Mouse (Mus musculus) midbrain, embryonic 13.5 days (tissue): ENCODE results near the gene Syngr3. TPM values are rescaled to one million over a fixed set of nuclear protein-coding genes. Genes with fewer than 3 reads are reported as not detected.
A peak's percentile ranks its signal among the peaks of the same experiment; 100 is the strongest.
"Not testable (repeated sequence)": the region's sequence is repeated elsewhere in the genome, so short reads cannot be mapped to it uniquely, and the experiment has no call there.

Source experiments
- ATAC-seq: fragments of 200-750 bp; cut with Nextera tagmentation; 2 replicates; pipeline ENCODE4 v1.8.0; 2017; ENCODE audit warnings: mild to moderate bottlenecking, moderate TSS enrichment, moderate library complexity
- H3K27ac ChIP-seq: fragments of 300-500 bp; sonication (generic); 2 replicates; pipeline ENCODE4 v1.5.1; 2015; ENCODE audit warnings: inconsistent platforms, mild to moderate bottlenecking, moderate library complexity
- H3K27me3 ChIP-seq: fragments of 300-500 bp; sonication (generic); 2 replicates; pipeline ENCODE4 v1.6.1; 2015; ENCODE audit warnings: mild to moderate bottlenecking, inconsistent platforms
- H3K36me3 ChIP-seq: fragments of 300-500 bp; sonication (generic); 2 replicates; pipeline ENCODE4 v1.6.1; 2015; ENCODE audit warnings: mild to moderate bottlenecking, inconsistent platforms
- H3K4me1 ChIP-seq: fragments of 300-500 bp; sonication (generic); replicated peaks from 2 replicates; pipeline ENCODE4 v1.6.1; 2015; ENCODE audit warnings: inconsistent platforms
- H3K4me2 ChIP-seq: fragments of 300-500 bp; sonication (generic); replicated peaks from 2 replicates; pipeline ENCODE4 v1.6.1; 2015; ENCODE audit warnings: moderate library complexity, mild to moderate bottlenecking, inconsistent platforms
- H3K4me3 ChIP-seq: fragments of 300-500 bp; sonication (generic); replicated peaks from 2 replicates; pipeline ENCODE4 v1.5.1; 2015; ENCODE audit warnings: mild to moderate bottlenecking, inconsistent platforms
- H3K9ac ChIP-seq: fragments of 300-500 bp; sonication (generic); replicated peaks from 2 replicates; pipeline ENCODE4 v1.6.1; 2015; ENCODE audit warnings: mild to moderate bottlenecking, inconsistent platforms
- H3K9me3 ChIP-seq: fragments of 300-500 bp; sonication (generic); 2 replicates; pipeline ENCODE4 v1.6.1; 2016; ENCODE audit warnings: mild to moderate bottlenecking, inconsistent platforms
- WGBS: fragments of 180-500 bp; shearing (Covaris S2); methylation state at CpG from one replicate; pipeline ENCODE4 v1.1.7; 2015; 5-methylcytosine and 5-hydroxymethylcytosine counted together
- polyA plus RNA-seq: library from polyadenylated mRNA; unstranded; fragments of >200 nt; fragmentation: Nextera tagmentation; extraction: Ambion mirVana; gene quantifications from 2 replicates; pipeline ENCODE4 v1.2.1, GENCODE M21; 2015

The Syngr3 gene
- polyA plus RNA-seq, 1 experiment from 2014 or later, result 95.0 TPM

DNA sequence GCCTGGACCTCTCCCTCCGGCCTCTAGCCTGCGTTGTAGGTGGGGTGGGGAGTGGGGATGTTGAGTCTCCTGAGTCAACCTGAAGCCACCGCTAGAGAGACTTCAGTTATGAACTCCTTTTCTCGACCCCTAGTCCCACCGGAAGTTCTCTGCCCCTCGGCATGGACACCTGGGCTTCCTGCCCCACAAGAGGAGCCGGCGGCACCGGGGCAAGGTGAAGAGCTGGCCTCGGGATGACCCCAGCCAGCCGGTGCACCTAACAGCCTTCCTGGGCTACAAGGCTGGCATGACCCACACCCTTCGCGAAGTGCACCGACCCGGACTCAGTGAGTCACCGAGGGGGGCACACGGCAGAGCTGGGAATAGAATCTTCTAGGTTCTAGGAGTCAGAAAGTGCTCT lies 38.4 kb upstream of the Syngr3 start:
- H3K4me1 ChIP-seq, result peaks cover 7% of the 10 kb centered on the region
- no peak overlapping the region for H3K4me2 ChIP-seq
- H3K9me3 ChIP-seq, result no peaks in the 10 kb centered on the region
- no peak for ATAC-seq
- 0 out of 2 replicates have a peak, but pooled peaks cover 11% of the 10 kb centered on the region for H3K27me3 ChIP-seq
- WGBS, result 72% methylated on average over 17 of the region's 17 CpGs
- no peak overlapping the region for H3K4me3 ChIP-seq
- H3K36me3 ChIP-seq, result no peaks in the 10 kb centered on the region
- H3K9ac ChIP-seq, result no peak overlapping the region
- H3K27ac ChIP-seq, result no peak overlapping the region

DNA sequence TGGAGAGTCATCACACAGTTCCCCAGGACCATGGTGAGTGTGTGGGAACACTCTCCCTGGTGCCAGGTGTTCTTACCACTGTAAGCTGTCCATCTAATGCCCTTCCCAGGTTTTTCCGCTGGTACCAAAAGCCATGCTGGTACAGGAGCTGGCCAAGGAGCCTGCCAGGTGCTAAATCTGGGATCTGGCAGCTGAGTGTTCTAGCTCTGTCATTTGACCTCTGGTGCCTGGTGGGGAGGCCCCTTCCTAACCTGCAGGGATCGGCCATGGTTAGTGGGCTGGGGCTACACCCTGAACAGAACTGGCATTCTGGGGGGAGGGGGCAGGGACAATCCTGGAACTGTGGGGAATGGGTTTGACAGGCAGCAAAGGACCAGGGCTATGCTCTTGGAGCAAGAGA lies 37.9 kb upstream of the Syngr3 start, which contains the start of gene Rpl3l:
TSS of gene Rpl3l (plus strand) at position 203 of the 400 bp plus-strand sequence.
- Histone ChIP-seq H3K27me3 (0 out of 2 replicates have a peak, but pooled peaks cover 11% of the 10 kb centered on the region), H3K4me2 (no peak within 1 kb of the TSS), H3K27ac (no peak within 1 kb of the TSS), H3K4me3 (no peak within 1 kb of the TSS), H3K4me1 (peaks cover 13% of the 10 kb centered on the region), H3K36me3 (peaks cover under 1% of the 10 kb centered on the region), H3K9ac (no peak within 1 kb of the TSS), H3K9me3 (no peaks in the 10 kb centered on the region)
- ATAC-seq, result no peak
- WGBS, result 86% methylated on average over 2 of the region's 2 CpGs

DNA sequence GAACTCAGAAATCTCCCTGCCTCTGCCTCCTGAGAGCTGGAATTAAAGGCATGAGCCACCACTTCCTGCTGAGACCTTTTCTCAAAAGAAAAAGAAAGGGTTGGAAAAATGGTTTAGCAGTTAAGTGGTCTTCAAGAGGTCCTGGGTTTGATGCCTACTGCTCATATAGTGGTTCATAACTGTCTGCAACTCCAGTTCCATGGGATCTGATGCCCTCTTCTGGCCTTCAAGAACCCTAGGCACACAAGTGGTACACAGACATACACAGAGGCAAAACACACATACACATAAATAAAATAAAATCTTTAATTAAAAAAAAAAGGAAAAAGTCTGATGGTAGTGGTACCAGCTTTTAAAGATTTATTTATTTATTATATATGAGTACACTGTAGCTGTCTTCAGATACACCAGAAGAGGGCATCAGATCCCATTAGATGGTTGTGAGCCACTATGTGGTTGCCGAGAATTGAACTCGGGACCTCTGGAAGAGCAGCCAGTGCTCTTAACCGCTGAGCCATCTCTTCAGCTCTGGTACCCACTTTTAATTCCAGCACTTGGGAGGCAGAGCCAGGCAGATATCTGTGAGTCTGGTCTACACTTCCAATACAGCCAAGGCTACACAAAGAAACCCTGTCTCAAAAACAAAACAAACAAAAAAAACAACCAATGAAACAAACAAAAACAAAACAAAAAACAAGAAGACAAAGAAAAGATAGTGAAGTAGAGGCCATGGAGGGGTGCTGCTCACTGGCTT lies 36.1 kb upstream of the Syngr3 start:
- ATAC-seq, result no peak
- peaks cover 29% of the 10 kb centered on the region for H3K4me1 ChIP-seq
- no peak overlapping the region for H3K4me2 ChIP-seq
- no peak overlapping the region for H3K4me3 ChIP-seq
- WGBS, result 81% methylated on average over 3 of the region's 3 CpGs
- H3K9me3 ChIP-seq, result no peaks in the 10 kb centered on the region
- peaks cover 16% of the 10 kb centered on the region for H3K36me3 ChIP-seq
- H3K27ac ChIP-seq, result no peak overlapping the region
- H3K27me3 ChIP-seq, result 0 out of 2 replicates have a peak, but pooled peaks cover 11% of the 10 kb centered on the region
- H3K9ac ChIP-seq, result no peak overlapping the region

DNA sequence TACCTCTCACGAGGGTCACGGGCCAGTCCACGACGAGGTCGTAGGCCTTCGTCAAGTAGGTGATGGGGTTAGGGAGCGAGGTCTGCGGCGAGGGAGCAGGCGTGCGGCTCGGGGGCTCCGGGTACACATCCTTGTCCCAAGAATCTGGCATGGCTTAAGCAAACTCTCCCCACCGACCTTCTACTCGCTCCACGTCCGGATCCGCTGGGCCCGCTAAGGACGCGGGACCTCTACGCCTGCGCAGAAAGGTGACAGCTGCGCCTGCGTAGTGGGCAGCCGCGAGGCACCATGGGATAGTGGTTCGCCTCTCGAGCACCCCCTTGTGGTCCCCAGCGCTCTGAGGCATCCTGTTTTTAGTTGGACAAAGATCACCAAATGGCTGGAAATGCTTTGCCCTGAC lies 34.4 kb upstream of the Syngr3 start, which contains the start of gene Ndufb10:
TSS of gene Ndufb10 (minus strand) at position 295 of the 400 bp plus-strand sequence.
- H3K9ac ChIP-seq, result peak within 1 kb of the TSS; percentile 94
- peak within 1 kb of the TSS; percentile 82 for H3K27ac ChIP-seq
- peaks cover 34% of the 10 kb centered on the region for H3K4me1 ChIP-seq
- peak within 1 kb of the TSS; percentile 94 for H3K4me2 ChIP-seq
- peak; percentile 79 for ATAC-seq
- H3K36me3 ChIP-seq, result peaks cover 16% of the 10 kb centered on the region
- no peaks in the 10 kb centered on the region for H3K9me3 ChIP-seq
- H3K27me3 ChIP-seq, result 0 out of 2 replicates have a peak, but pooled peaks cover 11% of the 10 kb centered on the region
- under 1% methylated on average over 30 of the region's 30 CpGs for WGBS
- peak within 1 kb of the TSS; percentile 78 for H3K4me3 ChIP-seq

DNA sequence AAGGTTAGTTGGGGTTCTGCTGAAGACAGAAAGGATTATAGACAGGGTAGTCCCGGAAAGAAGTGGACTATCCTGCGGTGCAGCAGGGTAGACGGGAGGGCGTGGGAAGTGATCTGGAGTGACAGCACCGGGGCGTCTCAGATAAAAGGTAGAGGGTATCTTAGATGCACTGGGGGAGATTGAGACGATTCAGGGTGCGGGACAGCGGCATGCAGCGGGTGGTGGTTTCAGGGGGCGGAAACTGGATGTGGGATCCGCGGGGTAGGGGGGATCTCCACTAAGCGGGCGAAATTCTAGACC lies 34.1 kb upstream of the Syngr3 start:
- H3K27ac ChIP-seq, result peak overlapping the region; percentile 82
- 0% methylated on average over 15 of the region's 15 CpGs for WGBS

DNA sequence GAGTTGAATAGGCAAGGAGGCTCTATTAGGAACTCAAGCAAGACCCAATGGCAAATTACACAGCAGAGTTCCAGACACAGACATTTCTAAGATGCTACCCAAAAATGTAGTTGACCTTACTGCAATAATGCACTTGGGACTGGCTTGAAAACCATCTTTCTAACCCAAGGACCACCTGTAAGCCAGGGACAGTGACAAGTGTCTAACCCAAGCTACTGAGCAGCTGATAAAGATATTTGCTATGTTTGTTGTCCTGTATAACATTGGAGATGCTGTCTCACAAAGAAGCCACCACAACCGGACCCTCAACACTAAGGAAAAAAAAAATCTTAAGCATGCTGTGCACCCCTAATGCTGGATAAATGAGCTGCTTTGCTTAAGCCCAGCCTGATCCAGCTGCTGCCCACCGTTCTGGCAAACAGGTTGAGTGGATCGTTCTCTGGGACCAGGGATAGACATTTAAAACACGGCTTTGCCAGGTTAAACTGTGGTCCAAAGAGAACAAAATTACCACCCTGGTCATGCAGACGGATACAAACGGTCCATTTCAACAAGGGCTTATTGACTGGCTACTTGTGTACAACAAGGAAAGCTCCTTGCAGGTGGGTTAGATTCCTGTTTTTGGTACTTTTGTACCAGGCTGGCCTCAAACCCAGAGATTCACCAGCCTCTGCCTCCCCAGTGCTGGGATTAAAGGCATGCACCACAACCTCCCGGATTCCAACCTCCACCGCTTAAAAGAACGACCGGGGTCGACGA lies 33.5 kb upstream of the Syngr3 start:
- H3K9me3 ChIP-seq, result no peaks in the 10 kb centered on the region
- peak overlapping the region; percentile 78 for H3K4me3 ChIP-seq
- peak overlapping the region; percentile 94 for H3K4me2 ChIP-seq
- H3K27ac ChIP-seq, result peak overlapping the region; percentile 82
- 0 out of 2 replicates have a peak, but pooled peaks cover 9% of the 10 kb centered on the region for H3K27me3 ChIP-seq
- H3K36me3 ChIP-seq, result peaks cover 18% of the 10 kb centered on the region
- peak overlapping the region; percentile 94 for H3K9ac ChIP-seq
- 4% methylated on average over 12 of the region's 12 CpGs for WGBS
- H3K4me1 ChIP-seq, result peaks cover 41% of the 10 kb centered on the region
- ATAC-seq, result no peak

More for the DNA sequence above, 34.1 kb upstream of the Syngr3 start:
- peaks cover 37% of the 10 kb centered on the region for H3K4me1 ChIP-seq
- no peak; the same call in 1 of the 2 replicates for ATAC-seq
- peak overlapping the region; percentile 94 for H3K4me2 ChIP-seq
- 0 out of 2 replicates have a peak, but pooled peaks cover 11% of the 10 kb centered on the region for H3K27me3 ChIP-seq
- H3K36me3 ChIP-seq, result peaks cover 16% of the 10 kb centered on the region
- peak overlapping the region; percentile 94 for H3K9ac ChIP-seq
- no peaks in the 10 kb centered on the region for H3K9me3 ChIP-seq
- H3K4me3 ChIP-seq, result peak overlapping the region; percentile 78

DNA sequence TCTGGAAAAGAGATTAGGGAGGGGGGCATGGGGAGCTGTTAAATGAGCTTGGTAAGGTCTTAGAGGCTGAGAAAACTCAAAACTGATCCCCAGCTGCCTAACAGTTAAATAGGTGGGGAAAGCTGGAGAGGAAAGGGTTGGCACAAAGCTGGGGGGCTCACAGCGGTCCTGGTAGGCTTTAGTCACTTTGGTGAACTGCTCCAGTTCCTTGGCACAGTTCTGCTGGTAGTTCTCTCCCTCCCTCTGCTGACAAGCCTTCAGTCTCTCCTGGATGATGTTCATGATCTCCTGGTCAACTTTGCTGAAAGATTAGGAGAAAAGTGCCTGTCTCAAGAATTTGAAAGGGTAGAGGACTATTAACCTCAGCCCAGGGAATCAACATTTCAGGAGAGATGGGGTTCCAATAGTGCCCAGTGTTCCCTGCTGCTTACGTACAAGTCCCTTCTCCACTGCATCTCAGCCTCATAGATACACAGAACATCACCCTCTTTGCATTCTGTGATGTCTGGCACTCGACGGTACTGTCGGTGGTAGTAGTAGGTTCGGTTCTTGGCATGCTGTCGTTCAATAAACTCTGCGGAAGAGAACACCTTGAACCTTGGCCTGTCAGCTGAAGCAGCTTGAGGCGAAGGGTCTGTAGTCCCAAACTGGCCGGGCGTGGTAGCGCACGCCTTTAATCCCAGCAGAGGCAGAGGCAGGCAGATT lies 32.6 kb upstream of the Syngr3 start:
- peak overlapping the region; percentile 94; the same call in 1 of the 2 replicates for H3K4me2 ChIP-seq
- WGBS, result 40% methylated on average over 13 of the region's 13 CpGs
- no peak overlapping the region for H3K9ac ChIP-seq
- H3K27me3 ChIP-seq, result no peaks in the 10 kb centered on the region
- H3K4me1 ChIP-seq, result peaks cover 41% of the 10 kb centered on the region
- no peak for ATAC-seq
- H3K4me3 ChIP-seq, result peak overlapping the region; percentile 11; the same call in 1 of the 2 replicates
- H3K9me3 ChIP-seq, result no peaks in the 10 kb centered on the region
- H3K27ac ChIP-seq, result no peak overlapping the region
- peaks cover 25% of the 10 kb centered on the region for H3K36me3 ChIP-seq

DNA sequence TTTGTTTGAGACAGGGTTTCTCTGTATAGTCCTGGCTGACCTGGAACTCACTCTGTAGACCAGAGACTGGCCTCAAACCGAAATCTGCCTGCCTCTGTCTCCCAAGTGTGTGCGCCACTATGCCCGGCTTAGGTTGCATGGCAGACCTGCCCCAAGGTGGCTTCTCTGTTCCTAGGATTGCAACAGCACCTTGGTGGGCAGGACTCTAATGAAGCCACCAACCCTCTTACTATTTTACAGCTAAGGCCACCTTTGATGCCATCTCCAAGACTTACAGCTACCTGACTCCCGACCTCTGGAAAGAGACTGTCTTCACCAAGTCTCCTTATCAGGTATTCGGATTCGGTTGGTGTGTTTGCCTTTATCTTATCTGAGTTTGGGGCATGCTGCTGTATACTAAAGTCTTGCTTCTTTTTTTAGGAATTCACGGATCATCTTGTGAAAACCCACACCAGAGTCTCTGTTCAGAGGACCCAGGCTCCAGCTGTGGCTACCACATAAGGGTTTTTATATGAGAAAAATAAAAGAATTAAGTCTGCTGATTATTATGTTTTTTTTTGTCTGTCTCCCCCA lies 31.7 kb upstream of the Syngr3 start:
- not testable (repeated sequence) for ATAC-seq, H3K27me3 ChIP-seq, H3K9me3 ChIP-seq, H3K27ac ChIP-seq
- peaks cover 32% of the 10 kb centered on the region for H3K36me3 ChIP-seq
- H3K9ac ChIP-seq, result peak overlapping the region; percentile 64
- WGBS, result 80% methylated on average over 7 of the region's 7 CpGs
- H3K4me1 ChIP-seq, result peaks cover 41% of the 10 kb centered on the region
- peak overlapping the region; percentile 82 for H3K4me2 ChIP-seq
- peak overlapping the region; percentile 88 for H3K4me3 ChIP-seq

DNA sequence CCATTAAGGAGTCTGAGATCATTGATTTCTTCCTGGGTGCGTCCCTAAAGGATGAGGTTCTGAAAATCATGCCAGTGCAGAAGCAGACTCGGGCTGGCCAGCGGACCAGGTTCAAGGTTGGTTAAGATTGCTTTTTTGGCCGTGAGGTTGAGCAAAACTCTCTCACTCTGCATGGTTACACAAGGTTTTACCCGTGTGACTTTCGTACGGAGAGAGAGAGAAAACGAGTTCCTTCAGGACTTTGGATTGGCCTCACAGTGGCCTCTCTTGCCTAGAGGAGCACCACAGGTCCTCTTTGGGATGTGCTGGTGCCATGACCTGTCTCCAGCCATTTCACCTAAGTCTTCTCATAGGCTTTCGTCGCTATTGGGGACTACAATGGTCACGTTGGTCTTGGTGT lies 30.9 kb upstream of the Syngr3 start:
- peaks cover 41% of the 10 kb centered on the region for H3K4me1 ChIP-seq
- H3K4me3 ChIP-seq, result peak overlapping the region; percentile 88
- not testable (repeated sequence) for H3K27me3 ChIP-seq, ATAC-seq, H3K27ac ChIP-seq, H3K9me3 ChIP-seq
- 2% methylated on average over 11 of the region's 11 CpGs for WGBS
- peak overlapping the region; percentile 88 for H3K9ac ChIP-seq
- H3K36me3 ChIP-seq, result peaks cover 37% of the 10 kb centered on the region
- peak overlapping the region; percentile 82 for H3K4me2 ChIP-seq

DNA sequence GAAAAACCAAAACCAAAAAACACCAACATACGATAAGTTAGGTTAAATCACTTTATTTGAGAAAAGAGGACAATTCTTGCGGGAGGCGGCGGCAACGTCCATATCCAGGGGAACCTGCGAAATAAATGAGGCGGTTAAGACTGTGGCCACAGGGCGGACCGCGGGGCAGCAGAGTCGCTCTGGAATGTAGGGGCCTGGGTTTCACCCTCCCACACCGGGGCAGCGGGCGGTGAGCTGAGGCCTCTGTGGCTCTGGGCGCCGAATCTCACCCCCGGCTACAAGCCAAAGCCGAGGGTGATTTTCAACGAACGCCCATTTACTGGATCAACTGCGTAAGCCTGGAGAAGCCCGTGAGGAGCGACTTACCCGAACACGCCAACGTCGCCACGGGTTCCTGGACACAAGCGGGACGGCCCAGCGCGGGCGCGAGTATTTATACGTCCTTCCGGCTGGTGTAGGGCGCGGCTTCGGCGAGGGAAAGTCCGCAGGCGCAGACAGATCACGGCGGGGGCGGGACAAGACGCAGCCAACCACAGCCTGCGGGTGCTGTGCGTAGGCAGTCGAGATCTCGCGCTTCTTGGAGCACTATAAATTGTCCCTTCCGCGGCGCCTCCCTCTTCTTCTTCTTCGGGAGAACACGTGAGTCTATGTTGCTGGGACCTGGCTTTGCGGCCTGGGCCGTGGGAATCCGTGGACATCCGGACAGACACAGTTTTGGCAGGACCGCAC lies 29.9 kb upstream of the Syngr3 start:
- Histone ChIP-seq H3K9ac (peak overlapping the region; percentile 92), H3K4me3 (peak overlapping the region; percentile 88), H3K27ac (peak overlapping the region; percentile 87), H3K4me2 (peak overlapping the region; percentile 82), H3K4me1 (peaks cover 41% of the 10 kb centered on the region), H3K9me3 (no peaks in the 10 kb centered on the region), H3K36me3 (peaks cover 37% of the 10 kb centered on the region), H3K27me3 (no peaks in the 10 kb centered on the region)
- WGBS, result under 1% methylated on average over 61 of the region's 61 CpGs
- peak; percentile 98 for ATAC-seq

DNA sequence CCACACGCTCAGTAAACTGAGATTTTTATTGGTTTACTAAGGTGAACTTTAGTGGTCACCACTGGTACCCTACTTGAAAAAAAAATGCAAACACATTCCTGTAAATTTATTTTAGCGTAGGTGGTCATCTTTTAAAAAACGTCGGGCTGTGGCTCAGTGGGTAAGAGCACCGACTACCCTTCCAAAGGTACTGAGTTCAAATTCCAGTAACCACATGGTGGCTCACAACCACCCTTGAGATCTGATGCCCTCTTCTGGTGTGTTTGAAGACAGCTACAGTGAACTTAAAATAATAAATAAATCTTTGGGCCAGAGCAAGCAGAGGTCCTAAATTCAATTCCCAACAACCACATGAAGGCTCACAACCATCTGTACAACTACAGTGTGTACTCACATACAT lies 29.2 kb upstream of the Syngr3 start:
- not testable (repeated sequence) for H3K27me3 ChIP-seq, H3K9me3 ChIP-seq, H3K27ac ChIP-seq, ATAC-seq
- peaks cover 37% of the 10 kb centered on the region for H3K36me3 ChIP-seq
- peak overlapping the region; percentile 88 for H3K4me3 ChIP-seq
- H3K4me1 ChIP-seq, result peaks cover 41% of the 10 kb centered on the region
- 67% methylated on average over 5 of the region's 5 CpGs for WGBS
- H3K4me2 ChIP-seq, result peak overlapping the region; percentile 82
- peak overlapping the region; percentile 92 for H3K9ac ChIP-seq
